Mouse (Mus musculus) activated CD4-positive, CD25-positive, alpha-beta regulatory T cell, adult 4 months (primary cell): ENCODE measurements around the gene Snd1. TPM values are rescaled to one million over a fixed set of nuclear protein-coding genes. Genes with fewer than 3 reads are reported as not detected.

ENCODE experiments used
- ATAC-seq: one replicate; pipeline ENCODE4 v1.8.0; 2017
- polyA plus RNA-seq, 2 experiments: library from polyadenylated mRNA; unstranded; fragments of 100-300 nt; shearing (Covaris generic); gene quantifications; one replicate each; pipeline ENCODE4 v1.2.1; 2017

The Snd1 gene
- polyA plus RNA-seq, 2 experiments from 2014 or later: 48.2 to 54.6 TPM

- ATAC-seq: no peak
Observed at GRCm38 (mm10) chr6:28597266-28597665, 122.3 kb downstream of the Snd1 start.

DNA sequence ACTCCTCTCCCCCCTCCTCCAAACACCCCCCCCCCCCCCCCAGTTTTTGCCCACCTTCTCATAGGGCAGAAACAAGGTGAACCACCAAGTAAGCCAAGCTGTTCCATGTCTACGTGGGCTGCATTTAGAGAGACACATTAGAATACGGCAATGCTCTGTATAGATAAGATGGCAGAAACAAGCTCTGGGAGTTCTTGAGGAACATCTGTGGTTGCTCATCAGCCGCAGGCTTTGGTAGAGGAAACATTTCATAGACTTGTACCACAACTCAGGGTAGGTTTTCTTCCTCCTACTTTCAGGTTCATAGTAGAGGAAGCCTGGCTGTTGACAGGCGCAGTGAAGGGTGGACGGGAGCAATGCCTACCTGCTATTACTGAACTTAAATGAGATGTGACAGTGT, 124.2 kb downstream of the Snd1 start:
- ATAC-seq: no peak

DNA sequence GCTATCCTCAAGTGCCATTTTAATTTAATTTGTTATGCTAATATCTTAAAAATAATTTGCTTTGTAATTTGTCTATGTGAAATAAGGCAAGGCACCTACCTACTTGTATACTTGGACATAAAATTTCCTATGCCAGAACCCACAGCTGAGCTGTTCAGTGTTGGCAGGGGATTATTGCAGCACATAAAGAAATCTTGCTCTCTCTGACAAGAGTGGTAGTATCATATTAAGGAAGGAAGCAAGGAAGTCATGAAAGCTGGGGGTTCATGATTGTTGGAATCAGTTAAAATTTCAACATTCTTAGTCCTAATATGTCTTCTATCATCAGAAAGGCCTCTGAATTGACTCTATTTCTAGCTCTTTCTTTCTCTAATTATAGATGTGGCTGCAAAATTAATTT, 125.5 kb downstream of the Snd1 start:
- ATAC-seq: no peak

- no peak for ATAC-seq
Observed at GRCm38 (mm10) chr6:28603401-28603800, 128.5 kb downstream of the Snd1 start.

DNA sequence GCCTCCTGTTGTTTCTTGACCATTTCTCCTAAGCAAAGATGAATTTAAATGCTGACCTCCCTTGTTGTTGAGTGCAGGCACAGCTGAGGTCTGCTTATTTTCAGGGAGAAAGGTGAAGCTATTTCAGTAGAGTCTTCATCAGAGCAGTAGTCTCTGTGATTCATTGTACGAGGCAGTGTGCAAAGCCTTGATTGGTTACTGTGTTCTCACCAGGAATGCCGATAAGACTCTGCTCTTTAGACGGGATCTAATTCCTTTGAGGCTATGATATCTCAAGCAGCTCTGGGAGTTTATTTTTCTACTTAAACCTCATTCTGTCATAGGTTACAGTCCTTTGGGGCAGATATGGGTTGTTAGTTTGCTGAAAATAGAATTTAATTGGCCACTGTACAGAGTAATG, 128.9 kb downstream of the Snd1 start:
- ATAC-seq: no peak

DNA sequence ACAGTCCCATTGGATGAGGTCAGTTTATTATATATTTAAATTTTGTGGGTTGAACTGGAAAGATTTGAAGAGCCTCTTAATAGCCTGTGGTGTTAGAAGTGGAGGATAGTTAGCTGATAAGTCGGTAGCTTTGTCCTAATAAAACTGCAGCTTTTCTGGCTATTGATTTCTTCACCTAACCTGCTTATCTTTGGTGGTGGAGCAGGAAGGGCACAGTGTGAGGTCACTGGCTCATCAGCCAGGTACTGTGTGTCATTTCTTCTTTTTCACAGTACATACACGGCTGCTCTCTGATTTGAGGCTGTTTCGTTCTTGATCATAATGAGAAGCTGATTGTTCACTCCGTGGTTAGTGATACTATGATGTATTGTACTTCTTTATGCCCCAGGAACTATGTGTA, 134.4 kb downstream of the Snd1 start:
- ATAC-seq: no peak

DNA sequence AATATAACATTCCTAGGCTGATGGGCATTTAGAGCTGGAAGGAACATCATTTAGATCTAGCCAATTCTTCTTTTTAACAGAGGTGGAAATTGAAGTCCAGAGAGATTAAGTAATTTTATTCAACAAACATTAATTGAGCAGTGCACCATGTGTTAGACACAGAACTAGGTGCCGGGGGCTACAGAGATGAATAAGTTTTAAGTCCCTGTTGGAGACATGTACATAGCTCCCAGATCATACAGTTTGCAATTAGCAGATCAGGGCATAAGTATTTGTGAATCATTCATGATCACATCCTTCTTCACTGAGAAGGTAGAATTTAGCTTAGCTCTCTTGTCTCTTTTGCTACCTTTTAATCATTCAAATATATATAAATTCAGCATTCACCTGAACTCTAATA, 135.2 kb downstream of the Snd1 start:
- ATAC-seq: no peak

GRCm38 (mm10) chr6:28613441-28613840, 138.5 kb downstream of the Snd1 start:
- no peak for ATAC-seq

DNA sequence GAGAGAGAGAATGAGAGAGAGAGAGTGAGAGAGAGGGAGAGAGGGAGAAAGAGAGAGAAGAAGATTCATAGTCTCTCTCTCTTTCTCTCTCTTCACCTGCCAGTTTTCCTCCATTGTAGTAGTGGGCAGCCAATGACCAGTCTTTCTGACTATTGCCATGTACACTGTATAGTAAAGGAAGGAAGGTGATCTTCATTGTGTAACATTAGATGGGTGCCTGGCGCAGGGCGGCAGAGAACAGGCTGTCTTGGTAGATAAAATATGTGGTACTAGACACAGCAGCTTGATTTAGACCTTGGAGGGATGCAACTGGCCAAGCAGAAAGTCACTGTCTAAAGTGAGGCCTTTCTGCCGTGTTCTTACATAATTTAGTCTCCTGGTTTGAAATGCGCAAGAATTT, 139.9 kb downstream of the Snd1 start:
- no peak for ATAC-seq

DNA sequence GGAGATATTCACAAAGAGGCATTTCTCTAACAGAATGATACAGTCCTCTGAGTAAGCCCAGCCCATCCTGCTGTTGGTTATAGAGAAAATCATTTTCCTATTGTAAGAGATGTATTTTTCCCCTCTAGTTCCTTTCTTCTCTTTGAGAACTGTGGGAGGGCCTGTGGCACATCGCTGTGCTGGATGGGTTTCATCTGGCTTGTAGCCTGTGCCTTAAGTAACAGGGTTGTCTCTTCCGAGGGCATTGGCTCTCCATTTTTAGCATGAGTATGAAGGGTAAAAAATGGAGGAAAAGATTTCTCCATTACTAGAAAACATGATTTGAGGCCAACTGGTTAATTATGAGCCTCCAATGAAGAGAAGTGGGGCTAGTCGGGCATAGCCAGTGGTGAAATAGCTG, 140.5 kb downstream of the Snd1 start:
- no peak for ATAC-seq

DNA sequence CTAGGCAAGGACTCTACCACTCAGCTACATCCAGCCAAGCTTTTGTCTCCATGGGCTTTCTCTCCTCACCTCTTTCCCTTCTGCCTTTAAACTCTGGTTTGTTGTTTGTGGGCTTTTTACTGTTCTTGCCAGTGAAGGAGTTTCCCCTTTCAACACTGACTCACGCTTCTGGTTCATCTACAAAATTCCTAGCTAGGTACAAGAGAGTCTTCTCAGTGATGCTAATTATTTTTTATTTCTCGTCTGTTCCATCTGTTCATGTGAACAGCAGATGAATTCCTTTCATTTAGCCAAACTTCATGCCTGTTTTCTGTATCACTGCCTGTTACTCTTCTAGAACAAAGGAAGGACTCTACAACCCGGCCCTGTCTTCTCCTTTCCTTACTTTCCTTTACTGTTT, 141.0 kb downstream of the Snd1 start:
- no peak for ATAC-seq

DNA sequence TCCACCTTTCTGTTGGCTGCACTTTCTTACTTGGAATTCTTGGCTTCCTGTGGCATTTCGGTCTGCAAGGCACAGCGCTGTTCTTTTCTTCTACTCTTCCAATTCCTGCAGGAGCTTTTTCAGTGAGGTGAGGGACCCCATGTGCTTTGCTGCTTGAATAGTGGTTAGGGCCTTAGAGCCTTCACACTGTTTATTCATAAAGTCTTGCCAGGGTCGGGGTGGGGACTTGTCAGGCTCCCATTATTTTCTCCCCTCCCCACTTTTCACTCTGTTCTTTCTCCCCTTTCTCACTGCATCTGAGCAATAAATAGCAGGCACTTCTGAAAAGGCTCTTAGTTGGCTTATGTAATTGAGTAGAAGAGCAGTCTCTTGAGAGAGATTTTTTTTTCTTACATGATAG, 143.4 kb downstream of the Snd1 start:
- no peak for ATAC-seq

GRCm38 (mm10) chr6:28618751-28619153, 143.8 kb downstream of the Snd1 start:
- no peak for ATAC-seq

DNA sequence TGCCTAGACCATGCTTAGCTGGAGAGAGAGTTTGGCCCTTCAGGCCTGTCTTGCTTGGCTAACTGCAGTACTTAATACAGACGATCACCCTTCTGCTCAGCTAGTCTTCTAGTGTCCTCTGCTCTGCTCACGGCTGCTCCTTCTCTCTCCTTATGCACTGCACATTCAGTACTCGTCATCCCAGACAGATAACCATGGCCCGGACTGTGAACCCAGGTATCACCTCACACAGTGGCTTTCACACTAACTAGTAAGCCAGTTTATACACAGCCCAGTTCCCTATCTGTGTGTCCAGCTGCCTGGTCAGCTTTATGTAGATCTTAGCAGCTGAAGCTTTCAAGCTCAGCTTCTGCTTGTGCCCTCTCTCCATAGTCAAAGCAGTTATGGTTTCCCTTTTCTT, 146.5 kb downstream of the Snd1 start:
- no peak for ATAC-seq

GRCm38 (mm10) chr6:28621961-28622360, 147.0 kb downstream of the Snd1 start:
- no peak for ATAC-seq

DNA sequence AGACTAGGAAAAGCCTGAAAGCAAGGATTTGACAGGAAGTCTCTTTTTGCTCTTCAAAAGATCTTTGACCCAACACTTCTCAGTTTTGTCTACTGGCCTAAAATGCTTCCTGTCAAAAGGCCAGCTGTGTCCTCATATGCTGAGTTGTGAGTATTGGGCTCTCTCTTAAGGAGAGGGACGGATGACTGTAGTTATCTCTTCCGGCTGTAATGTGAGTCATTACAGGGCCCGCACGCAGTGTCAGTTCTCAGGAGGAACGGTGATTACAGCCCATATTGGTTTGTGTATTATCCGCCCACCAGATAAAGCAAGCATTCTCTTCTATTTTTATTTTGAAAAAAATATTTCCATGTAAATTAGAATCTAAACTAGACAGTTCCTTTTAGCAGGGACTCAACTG, 147.6 kb downstream of the Snd1 start:
- no peak for ATAC-seq

DNA sequence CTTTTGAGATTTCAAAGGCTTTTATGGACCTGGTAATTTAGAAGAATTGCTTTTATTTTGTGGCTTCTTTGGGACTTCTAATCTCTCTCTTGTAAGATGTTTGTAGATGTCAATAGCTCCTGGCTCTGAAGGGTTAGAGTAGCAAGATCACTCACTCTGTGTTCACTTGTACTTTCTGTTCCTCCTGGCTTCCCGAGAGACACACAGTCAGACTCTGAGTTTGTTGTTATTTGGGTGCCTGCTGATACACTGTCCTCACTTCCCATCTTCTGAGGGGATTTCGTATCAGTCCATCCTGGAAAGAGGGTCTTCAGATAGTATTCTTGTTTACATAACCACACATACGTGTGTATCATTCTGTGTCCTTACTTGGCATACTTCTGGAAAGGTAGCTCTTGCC, 148.0 kb downstream of the Snd1 start:
- ATAC-seq: no peak

GRCm38 (mm10) chr6:28628408-28628807, 153.5 kb downstream of the Snd1 start:
- no peak for ATAC-seq

DNA sequence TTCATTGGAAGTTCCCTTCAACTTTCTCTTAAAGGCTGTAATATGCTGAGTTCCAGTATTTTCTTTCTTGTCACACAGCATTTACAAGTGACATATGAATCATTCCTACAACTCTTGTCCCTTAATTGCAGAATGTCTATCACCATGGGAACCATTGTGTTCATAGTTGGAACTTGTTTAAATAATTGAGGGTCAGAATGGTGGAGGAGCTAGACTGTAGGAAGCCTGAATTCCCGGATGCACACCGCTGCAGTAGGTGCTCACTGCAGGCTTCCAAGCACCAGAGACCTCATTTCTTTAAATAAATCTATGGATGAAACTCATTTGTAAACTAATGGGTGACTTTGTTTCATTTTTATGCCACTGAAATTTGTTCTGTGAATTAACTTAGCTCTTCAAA, 154.9 kb downstream of the Snd1 start:
- no peak for ATAC-seq

DNA sequence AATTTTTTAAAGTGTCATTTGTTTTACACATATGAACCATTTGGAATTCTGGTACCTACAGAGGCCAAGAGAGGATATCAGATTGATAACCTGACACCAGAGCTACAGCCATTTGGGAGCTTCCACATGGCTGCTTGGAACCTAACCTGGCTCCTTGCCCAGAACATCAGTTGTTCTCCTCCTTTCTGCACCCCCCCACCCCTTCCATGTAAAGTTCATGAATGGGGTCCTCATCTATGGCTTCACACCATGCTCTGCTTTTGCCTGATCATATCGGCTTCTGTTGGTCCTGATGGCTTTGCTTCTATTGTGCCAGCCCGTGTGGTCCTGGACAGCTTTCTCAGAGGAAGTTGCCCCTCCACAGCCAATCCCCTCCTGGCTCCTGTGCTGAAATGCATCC, 156.0 kb downstream of the Snd1 start:
- no peak for ATAC-seq

DNA sequence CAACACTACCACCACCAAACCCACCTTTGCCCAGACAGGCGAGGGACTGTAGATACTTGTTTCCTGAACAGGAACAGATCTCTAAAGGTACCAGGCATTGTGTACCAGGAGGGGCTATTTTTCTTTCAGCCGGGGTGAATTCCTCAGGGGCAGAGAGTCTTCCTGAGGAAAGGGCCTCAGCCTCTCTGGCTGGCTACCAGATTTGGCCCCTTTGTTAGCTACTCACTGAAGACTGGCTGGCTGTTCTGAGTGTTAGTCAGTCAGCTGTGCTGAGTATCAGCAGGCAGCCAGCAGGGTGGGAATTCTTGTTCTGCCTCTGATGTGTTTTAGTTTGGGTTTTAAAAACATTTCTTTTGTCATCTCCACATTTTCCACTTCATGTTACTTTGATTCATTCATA, 158.2 kb downstream of the Snd1 start:
- ATAC-seq: no peak

- no peak for ATAC-seq
Observed at GRCm38 (mm10) chr6:28633656-28634055, 158.7 kb downstream of the Snd1 start.

GRCm38 (mm10) chr6:28635092-28635491, 160.2 kb downstream of the Snd1 start:
- no peak for ATAC-seq

DNA sequence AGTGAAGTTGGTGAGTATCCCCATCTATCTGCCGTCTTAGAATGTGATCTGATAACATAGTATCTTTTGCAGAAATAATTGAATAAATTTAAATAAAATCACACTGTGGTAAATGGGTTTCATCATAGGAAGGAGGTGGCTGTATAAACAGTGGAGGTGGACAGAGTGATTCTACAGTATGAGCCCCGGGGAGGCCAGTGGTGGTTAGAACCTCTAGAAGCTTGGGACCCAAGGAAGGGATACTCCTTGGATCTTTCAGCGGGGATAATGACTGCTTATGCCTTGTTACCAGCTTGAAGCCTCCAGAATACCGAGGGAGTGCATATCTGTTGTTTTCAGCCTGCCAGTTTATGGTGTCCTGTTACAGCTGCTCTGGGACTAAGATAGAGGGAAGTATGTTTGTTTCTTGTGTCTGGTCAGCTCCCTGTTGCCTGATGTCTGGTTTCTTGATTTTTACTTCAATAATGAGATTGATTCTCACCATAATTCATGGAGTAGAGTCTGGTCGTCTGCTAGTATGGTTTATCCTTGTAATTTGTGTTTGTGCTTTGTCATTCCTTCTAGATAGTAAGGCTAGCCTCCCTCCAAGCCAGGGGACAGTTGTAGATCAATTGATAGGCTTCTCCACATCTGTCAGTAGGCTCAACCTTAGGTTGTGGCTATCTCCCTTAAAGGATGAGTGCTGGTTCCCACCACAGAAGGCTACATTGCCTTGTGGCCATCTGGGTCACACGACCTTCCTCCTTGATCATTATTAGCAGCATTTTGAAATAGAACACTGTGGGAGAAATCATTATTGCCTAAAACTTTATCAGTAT, 160.8 kb downstream of the Snd1 start:
- no peak for ATAC-seq

DNA sequence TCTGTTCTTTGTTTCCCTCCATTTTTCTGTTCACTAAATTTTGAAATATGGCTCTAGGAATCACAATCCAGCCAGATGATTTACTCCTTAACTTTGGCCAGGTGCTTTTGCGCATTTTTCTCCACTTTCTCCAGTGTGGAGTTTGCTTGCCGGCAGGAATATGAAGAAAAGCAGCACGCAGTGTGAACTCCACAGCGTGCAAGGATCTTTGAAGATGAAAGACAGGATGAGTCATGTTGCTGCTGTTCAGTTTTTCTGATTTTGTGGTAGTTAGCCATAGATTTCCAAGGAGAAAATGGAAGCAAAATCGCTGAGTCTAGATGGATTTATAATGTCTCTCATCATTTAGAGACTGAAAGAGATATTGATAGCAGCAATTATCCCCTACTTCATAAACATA, 165.1 kb downstream of the Snd1 start:
- no peak for ATAC-seq
